Mouse (Mus musculus) midbrain, embryonic 12.5 days (tissue): Measurements from ENCODE around the gene Stkld1. TPM values are rescaled to one million over a fixed set of nuclear protein-coding genes. Genes with fewer than 3 reads are reported as not detected.

Experiments
- ATAC-seq: fragments of 200-750 bp; cut with Nextera tagmentation; 2 replicates; pipeline ENCODE4 v1.8.0; 2017; ENCODE audit warnings: low read depth, moderate TSS enrichment, moderate library complexity; ENCODE audit not compliant: low FRiP score
- H3K27ac ChIP-seq: fragments of 300-500 bp; sonication (generic); replicated peaks from 2 replicates; pipeline ENCODE4 v1.5.1; 2016; ENCODE audit warnings: mild to moderate bottlenecking
- H3K27me3 ChIP-seq: fragments of 300-500 bp; sonication (generic); 2 replicates; pipeline ENCODE4 v1.6.1; 2016; ENCODE audit warnings: mild to moderate bottlenecking
- H3K36me3 ChIP-seq: fragments of 300-500 bp; sonication (generic); 2 replicates; pipeline ENCODE4 v1.6.1; 2016
- H3K4me1 ChIP-seq: fragments of 300-500 bp; sonication (generic); 2 replicates; pipeline ENCODE4 v1.6.1; 2016
- H3K4me2 ChIP-seq: fragments of 300-500 bp; sonication (generic); replicated peaks from 2 replicates; pipeline ENCODE4 v1.6.1; 2016; ENCODE audit warnings: mild to moderate bottlenecking, moderate library complexity
- H3K4me3 ChIP-seq: fragments of 300-500 bp; sonication (generic); 2 replicates; pipeline ENCODE4 v1.5.1; 2016; ENCODE audit warnings: mild to moderate bottlenecking
- H3K9ac ChIP-seq: fragments of 300-500 bp; sonication (generic); replicated peaks from 2 replicates; pipeline ENCODE4 v1.6.1; 2016; ENCODE audit warnings: mild to moderate bottlenecking, moderate library complexity
- H3K9me3 ChIP-seq: fragments of 300-500 bp; sonication (generic); 2 replicates; pipeline ENCODE4 v1.6.1; 2016; ENCODE audit warnings: mild to moderate bottlenecking
- WGBS: fragments of 180-500 bp; shearing (Covaris S2); methylation state at CpG from one replicate; pipeline ENCODE4 v1.1.7; 2016; 5-methylcytosine and 5-hydroxymethylcytosine counted together
- polyA plus RNA-seq: library from polyadenylated mRNA; unstranded; fragments of >200 nt; fragmentation: Nextera tagmentation; extraction: Ambion mirVana; gene quantifications from 2 replicates; pipeline ENCODE4 v1.2.1, GENCODE M21; 2016

The Stkld1 gene
- polyA plus RNA-seq, 1 experiment from 2014 or later = not detected

DNA sequence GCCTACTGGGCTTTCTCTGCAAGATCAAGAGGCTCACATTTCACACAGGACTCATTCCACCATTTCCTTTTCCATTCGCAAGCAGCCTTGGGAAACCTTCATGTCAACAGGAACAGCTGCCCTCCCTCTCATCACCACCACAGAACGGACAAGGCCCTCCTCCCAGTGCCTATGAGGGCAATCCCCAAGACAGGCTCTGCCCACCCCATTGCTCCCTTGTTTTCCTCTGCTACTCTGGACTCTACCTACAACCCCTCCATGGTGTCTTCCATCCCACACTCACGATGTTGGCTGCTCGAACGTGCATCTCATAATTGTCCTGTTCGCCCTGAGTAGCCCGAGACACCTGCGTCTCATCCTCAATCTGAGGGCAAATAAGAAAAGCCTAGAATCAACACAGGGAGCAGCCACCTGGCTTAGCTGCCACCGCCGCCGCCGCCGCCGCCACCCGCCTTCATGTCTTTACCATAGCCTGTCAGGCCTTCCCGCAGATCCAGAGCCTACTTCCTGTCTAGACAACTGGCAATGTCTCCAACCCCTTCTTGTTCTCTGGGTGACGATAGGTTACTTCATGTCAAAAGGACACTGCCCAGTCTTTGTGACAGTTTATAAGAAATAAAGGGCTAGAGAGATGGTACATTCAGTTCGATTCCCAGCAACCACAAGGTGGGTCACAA, 25.0 kb upstream of the Stkld1 start:
- H3K4me1 ChIP-seq = peaks cover 43% of the 10 kb centered on the region
- peak overlapping the region; percentile 72 for H3K4me2 ChIP-seq
- H3K4me3 ChIP-seq = peak overlapping the region; percentile 89
- H3K27me3 ChIP-seq = no peaks in the 10 kb centered on the region
- peak overlapping the region; percentile 84 for H3K9ac ChIP-seq
- no peak for ATAC-seq
- H3K36me3 ChIP-seq = peaks cover 61% of the 10 kb centered on the region
- H3K27ac ChIP-seq = no peak overlapping the region
- WGBS = 83% methylated on average over 18 of the region's 18 CpGs
- H3K9me3 ChIP-seq = no peaks in the 10 kb centered on the region

DNA sequence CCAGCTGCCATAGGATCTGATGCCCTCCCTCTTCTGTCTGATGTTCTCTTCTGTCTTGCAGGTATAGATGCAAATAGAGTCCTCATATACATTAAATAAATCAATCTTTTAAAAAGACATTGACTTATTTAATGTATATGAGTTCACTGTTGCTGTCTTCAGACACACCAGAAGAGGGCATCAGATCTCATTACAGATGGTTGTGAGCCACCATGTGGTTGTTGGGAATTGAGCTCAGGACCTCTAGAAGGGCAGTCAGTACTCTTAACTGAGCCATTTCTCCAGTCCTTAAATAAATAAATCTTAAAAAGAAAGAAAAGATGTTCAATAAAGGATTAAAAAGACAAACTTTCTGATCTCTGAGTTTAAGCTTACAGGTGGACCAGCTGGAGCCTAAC, 24.5 kb upstream of the Stkld1 start:
- Histone ChIP-seq H3K36me3 (peaks cover 65% of the 10 kb centered on the region), H3K4me3 (peak overlapping the region; percentile 89), H3K27me3 (no peaks in the 10 kb centered on the region), H3K27ac (0 out of 2 replicates have a peak overlapping the region, but pooled peaks have one; percentile 95), H3K4me1 (peaks cover 41% of the 10 kb centered on the region), H3K4me2 (peak overlapping the region; percentile 72), H3K9me3 (no peaks in the 10 kb centered on the region), H3K9ac (peak overlapping the region; percentile 84)
- no peak for ATAC-seq

DNA sequence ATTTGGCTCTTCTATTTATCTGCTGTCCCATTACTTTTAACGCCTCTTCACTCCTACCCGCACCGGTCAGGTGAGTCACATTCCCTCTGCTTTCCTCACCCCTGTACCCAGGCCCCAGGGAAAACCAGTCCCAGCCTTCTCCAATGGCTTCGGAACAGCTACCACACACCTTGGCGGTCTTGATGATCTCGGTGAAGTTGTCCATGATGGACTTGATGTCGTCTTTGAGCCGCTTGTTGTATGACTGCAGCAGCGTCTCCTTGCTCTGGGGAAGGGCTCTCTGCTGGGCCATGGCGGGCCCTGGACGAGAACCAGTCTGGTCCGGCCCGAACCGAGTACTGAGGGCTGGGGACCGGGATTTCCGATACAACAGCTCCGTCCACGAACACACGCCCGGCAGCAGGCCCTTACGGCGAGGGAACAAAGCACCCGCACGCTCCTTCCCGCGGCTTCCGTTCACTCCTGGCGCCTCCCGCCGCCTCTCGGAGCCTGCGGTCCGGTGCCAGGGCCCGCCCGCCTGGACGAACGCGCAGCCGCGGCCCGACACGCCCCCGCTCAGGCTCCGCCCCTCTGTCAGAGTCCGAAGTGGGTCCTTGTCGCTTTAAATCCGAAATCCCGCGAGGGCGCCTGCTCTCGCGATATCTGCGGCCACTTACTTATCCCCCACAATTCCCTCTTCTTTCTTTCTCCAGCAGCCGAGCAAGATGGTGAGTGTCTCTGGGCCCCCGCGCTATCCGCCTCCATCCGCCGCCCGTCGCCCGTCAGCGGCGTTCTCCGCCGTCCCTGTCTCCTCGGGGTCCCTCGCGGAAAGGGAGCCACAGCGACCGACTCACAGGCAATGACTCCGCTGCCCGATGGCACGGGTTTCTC, 23.5 kb upstream of the Stkld1 start, which contains the start of the genes Med22 and Rpl7a:
Med22 (minus strand) TSS at position 554 of the 870 bp plus-strand sequence.
Rpl7a (plus strand) TSS at position 641 of the 870 bp plus-strand sequence.
- WGBS = under 1% methylated on average over 74 of the region's 74 CpGs
- H3K4me1 ChIP-seq = peaks cover 50% of the 10 kb centered on the region

DNA sequence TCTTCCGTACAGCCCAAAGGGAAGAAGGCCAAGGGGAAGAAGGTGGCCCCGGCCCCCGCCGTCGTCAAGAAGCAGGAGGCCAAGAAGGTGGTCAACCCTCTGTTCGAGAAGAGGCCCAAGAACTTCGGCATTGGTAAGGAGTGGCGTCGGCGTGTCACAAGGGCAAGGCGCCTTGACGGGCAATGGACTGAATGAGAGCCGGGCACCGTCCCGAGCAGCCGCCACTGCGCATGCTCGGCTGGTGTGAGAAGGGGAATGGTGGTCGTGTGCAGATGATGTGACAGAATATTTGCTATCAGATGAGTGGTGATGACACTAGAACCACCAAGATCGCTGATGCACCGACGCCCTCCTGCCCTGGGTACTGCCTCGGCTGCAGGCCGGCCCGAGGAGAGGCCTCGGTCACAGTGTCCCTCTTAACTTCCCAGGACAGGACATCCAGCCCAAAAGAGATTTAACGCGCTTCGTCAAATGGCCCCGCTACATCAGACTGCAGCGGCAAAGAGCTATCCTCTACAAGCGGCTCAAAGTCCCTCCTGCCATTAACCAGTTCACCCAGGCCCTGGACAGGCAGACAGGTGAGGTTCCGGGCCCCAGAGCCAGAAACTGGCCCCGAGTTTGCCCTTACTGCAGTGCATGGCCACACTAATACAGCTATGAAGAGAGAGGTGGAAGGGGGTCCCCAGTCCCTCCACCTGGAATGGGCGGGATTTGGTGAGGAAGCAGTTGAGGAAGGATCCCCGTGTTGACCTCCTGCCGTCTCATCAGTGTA, 22.7 kb upstream of the Stkld1 start:
- WGBS = under 1% methylated on average over 37 of the region's 37 CpGs
- Histone ChIP-seq H3K4me1 (peaks cover 56% of the 10 kb centered on the region), H3K9me3 (no peaks in the 10 kb centered on the region), H3K36me3 (peaks cover 52% of the 10 kb centered on the region), H3K4me3 (peak overlapping the region; percentile 89), H3K9ac (peak overlapping the region; percentile 98), H3K27me3 (no peaks in the 10 kb centered on the region), H3K4me2 (peak overlapping the region; percentile 100), H3K27ac (peak overlapping the region; percentile 95)
- peak; percentile 41 for ATAC-seq

More for the DNA sequence above, 23.5 kb upstream of the Stkld1 start, which contains the start of the genes Med22 and Rpl7a:
- ATAC-seq = peak; percentile 90
- peaks cover 60% of the 10 kb centered on the region for H3K36me3 ChIP-seq
- peak within 1 kb of the TSS; percentile 100 for H3K4me2 ChIP-seq
- peak within 1 kb of the TSS; percentile 95 for H3K27ac ChIP-seq
- no peaks in the 10 kb centered on the region for H3K27me3 ChIP-seq
- no peaks in the 10 kb centered on the region for H3K9me3 ChIP-seq
- peak within 1 kb of the TSS; percentile 98 for H3K9ac ChIP-seq
- H3K4me3 ChIP-seq = peak within 1 kb of the TSS; percentile 89

DNA sequence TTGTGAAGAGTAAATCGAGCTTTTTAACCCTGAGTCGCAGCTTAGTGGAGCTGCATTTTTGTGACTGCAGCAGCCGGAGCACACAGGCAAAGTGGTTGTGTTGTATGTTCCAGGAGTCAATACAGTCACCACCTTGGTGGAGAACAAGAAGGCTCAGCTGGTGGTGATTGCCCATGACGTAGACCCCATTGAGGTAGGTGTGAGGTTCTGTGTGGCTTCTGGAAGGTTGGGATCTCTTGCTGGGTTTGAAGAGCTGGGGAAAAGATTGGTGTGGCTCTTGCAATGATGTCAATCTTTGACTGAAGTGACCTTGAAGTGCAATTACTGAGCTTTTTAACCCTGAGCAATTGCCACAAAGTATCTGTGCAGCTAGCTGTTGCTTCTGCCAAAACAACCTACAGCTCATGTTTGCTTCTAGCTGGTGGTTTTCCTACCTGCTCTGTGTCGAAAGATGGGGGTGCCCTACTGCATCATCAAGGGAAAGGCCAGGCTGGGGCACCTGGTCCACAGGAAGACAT, 21.5 kb upstream of the Stkld1 start:
- H3K4me2 ChIP-seq = peak overlapping the region; percentile 100
- no peak overlapping the region for H3K27ac ChIP-seq
- no peaks in the 10 kb centered on the region for H3K9me3 ChIP-seq
- H3K4me1 ChIP-seq = peaks cover 64% of the 10 kb centered on the region
- no peak for ATAC-seq
- H3K36me3 ChIP-seq = peaks cover 42% of the 10 kb centered on the region
- 76% methylated on average over 5 of the region's 5 CpGs for WGBS
- H3K9ac ChIP-seq = peak overlapping the region; percentile 98
- peak overlapping the region; percentile 89 for H3K4me3 ChIP-seq
- H3K27me3 ChIP-seq = no peaks in the 10 kb centered on the region

DNA sequence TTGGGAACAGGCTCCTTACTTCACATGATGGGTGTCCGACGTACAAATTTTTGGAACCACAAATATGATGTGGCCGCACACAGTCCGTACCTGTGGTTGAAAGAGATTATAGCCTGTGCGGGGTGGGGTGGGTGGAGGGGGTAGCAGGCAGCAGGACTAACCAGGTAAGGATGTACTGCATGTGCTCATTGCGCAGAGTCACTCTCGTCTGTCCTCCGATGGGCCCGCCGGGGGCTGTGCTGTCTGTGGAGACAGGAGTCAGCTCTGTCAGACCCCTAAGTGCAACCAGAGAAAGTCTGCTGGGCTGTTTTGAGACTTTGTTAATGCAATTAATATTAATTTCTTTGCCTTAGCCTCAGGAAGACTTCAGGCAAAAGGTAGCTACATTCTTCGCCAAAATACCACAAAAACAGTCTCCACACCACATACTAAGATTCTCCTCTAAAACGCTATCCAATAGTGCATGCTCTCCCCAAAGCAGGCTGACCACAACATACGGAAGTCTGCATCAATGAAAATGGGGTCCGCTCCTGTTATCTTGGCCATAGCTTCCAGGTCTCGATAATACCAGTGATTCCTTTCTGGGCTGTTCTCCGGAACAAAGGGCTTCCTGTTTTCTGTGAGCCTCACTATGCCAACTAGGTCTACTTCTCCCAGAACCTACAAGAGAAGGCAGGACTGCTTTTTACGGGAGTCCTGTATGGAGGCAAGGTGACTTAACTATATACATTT, 20.3 kb upstream of the Stkld1 start:
- Histone ChIP-seq H3K9ac (no peak overlapping the region), H3K4me1 (peaks cover 57% of the 10 kb centered on the region), H3K4me2 (no peak overlapping the region), H3K27me3 (no peaks in the 10 kb centered on the region), H3K4me3 (no peak overlapping the region), H3K9me3 (no peaks in the 10 kb centered on the region), H3K27ac (no peak overlapping the region), H3K36me3 (peaks cover 40% of the 10 kb centered on the region)
- WGBS = 90% methylated on average over 17 of the region's 17 CpGs
- no peak for ATAC-seq

DNA sequence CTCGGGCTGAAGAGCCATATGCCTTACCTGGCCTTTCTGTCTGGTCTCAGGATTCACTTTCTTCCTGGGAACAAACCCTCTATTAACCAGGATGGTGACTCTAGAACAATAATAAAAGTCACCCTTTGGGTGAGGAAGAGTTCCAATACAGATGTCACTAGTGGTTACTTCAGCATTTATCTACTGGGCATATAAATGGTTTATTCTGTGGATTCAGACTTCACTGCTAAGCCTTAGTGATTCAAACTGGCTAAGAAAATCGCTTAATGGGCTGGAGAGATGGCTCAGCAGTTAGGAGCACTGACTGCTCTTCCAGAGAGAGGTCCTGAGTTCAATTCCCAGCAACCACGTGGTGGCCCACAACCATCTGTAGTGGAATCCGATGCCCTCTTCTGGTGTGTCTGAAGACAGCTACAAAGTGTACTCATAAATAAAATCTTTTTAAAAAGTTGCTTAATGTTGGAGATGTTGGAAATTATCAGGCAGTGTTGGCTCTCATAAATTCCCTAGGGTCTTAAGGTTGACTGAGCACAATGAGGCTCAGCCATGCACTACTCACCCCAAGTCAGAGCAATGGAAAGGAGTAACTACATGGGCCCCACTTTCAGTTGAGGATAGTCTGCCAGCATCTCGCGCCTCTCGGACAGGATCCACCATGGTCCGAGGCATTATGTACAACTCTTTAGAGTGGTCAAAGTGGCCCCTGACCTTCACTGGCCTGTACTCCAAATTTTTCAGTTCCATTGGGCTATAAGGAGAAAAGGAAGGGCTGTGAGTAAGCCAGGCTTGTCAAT, 19.5 kb upstream of the Stkld1 start:
- 68% methylated on average over 8 of the region's 8 CpGs for WGBS
- peaks cover 48% of the 10 kb centered on the region for H3K36me3 ChIP-seq
- no peaks in the 10 kb centered on the region for H3K27me3 ChIP-seq
- no peaks in the 10 kb centered on the region for H3K9me3 ChIP-seq
- H3K4me1 ChIP-seq = peaks cover 50% of the 10 kb centered on the region
- no peak for ATAC-seq
- H3K4me3 ChIP-seq = no peak overlapping the region
- no peak overlapping the region for H3K9ac ChIP-seq
- H3K27ac ChIP-seq = no peak overlapping the region
- H3K4me2 ChIP-seq = peak overlapping the region; percentile 90; the same call in 1 of the 2 replicates

DNA sequence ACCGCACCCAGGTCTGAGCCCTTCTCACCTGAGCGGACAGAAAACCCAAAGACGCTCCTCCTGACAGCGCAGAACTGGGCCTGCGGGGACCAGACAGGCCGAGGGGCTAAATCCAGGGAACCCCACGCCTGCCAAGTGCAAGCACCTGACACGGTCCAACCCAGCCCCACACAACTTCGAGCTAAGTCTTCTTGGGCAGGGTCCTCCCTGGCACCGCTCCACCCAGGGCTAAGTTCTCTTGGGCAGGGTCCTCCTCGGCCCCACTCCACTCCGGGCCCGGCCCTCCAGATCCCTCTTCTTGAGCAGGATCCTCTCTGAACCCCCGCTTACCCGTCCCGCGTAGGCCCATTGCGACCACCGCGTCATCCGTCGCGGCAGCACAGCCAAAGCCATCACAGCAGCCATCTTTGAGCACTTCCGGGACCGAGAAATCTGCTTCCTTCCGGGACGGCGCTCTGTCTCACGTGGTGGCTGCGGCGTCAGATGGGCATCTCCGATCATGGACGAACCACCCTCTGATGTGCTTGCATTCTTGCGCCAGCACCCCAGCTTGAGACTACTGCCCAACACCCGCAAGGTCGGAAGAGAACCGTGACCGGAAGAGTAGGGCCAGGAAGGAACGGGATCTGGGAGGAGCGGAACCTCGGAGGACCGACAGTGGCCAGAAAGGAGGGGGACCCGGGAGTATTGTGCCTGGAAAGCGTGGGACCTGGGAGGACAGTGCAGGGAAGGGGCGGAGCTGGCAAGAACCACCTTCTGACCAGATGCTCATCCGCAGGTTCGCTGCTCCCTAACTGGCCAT, 17.7 kb upstream of the Stkld1 start, which contains the start of the genes Surf2 and Surf1:
Surf2 (plus strand) TSS at position 441 of the 802 bp plus-strand sequence.
Surf1 (minus strand) TSS at position 604 of the 802 bp plus-strand sequence.
- peak within 1 kb of the TSS; percentile 74 for H3K4me3 ChIP-seq
- H3K36me3 ChIP-seq = peaks cover 66% of the 10 kb centered on the region
- H3K27ac ChIP-seq = peak within 1 kb of the TSS; percentile 62
- no peaks in the 10 kb centered on the region for H3K9me3 ChIP-seq
- peak within 1 kb of the TSS; percentile 76 for H3K9ac ChIP-seq
- peak; percentile 72 for ATAC-seq
- H3K27me3 ChIP-seq = no peaks in the 10 kb centered on the region
- H3K4me2 ChIP-seq = peak within 1 kb of the TSS; percentile 90
- 2% methylated on average over 47 of the region's 47 CpGs for WGBS
- H3K4me1 ChIP-seq = peaks cover 43% of the 10 kb centered on the region

DNA sequence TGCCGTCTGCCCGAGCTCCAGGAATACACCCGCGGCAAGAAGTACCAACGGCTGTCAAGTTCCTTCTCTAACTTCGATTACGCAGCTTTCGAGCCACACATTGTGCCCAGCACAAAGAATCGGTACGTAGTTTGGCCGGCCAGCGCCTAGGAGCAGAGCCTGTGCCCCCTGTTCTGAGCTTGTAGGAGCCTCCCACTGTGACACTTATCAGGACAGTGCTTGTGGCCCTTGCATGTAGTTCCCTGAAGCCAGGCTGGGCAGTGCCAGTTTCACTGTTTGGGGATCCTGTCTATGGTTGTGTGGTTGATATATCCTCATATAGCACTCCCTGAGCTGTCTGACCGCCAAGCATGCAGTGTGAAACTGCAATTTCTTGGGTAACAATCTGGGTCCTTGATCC, 17.1 kb upstream of the Stkld1 start:
- Histone ChIP-seq H3K9ac (peak overlapping the region; percentile 76), H3K27me3 (no peaks in the 10 kb centered on the region), H3K4me1 (peaks cover 40% of the 10 kb centered on the region), H3K4me2 (peak overlapping the region; percentile 90), H3K27ac (peak overlapping the region; percentile 62), H3K36me3 (peaks cover 68% of the 10 kb centered on the region), H3K4me3 (peak overlapping the region; percentile 74), H3K9me3 (no peaks in the 10 kb centered on the region)
- WGBS = 3% methylated on average over 13 of the region's 13 CpGs
- no peak for ATAC-seq

DNA sequence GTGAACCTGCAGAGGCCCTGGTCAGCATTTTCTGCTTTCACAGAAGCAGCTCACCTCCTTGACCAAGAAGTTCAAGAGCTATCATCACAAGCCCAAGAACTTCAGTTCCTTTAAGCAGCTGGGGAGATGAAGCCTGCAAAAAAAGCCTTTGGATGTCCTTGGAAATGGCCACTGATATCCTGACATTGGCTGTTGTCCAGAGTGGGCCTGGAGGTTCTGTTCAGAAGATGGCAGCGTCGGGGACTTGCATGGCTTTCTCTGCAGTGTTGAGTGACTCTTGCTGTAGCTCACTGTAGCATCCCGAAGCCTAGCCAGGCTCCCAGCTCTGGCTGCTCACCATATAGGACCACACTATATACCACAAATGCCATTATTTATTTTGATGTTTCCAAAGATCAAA, 14.2 kb upstream of the Stkld1 start:
- Histone ChIP-seq H3K36me3 (peaks cover 68% of the 10 kb centered on the region), H3K9ac (no peak overlapping the region)
- ATAC-seq = no peak

More for the DNA sequence above, 14.2 kb upstream of the Stkld1 start:
- Histone ChIP-seq H3K9me3 (no peaks in the 10 kb centered on the region), H3K4me3 (no peak overlapping the region), H3K4me1 (peaks cover 26% of the 10 kb centered on the region), H3K27me3 (no peaks in the 10 kb centered on the region), H3K27ac (no peak overlapping the region), H3K4me2 (no peak overlapping the region)
- 87% methylated on average over 3 of the region's 3 CpGs for WGBS
